Mouse (Mus musculus) kidney, postnatal 0 days (tissue): Measurements from ENCODE around the gene Klhdc3. TPM values are rescaled to one million over a fixed set of nuclear protein-coding genes. Genes with fewer than 3 reads are reported as not detected.

Experiments
- ATAC-seq: fragments of 200-750 bp; cut with Nextera tagmentation; replicated peaks from 2 replicates; pipeline ENCODE4 v1.8.0; 2017; ENCODE audit warnings: low read depth, moderate number of reproducible peaks, moderate TSS enrichment, moderate library complexity; ENCODE audit not compliant: low FRiP score
- DNase-seq: peaks from one replicate; pipeline ENCODE4 v3.0.0-alpha.2; 2016; ENCODE audit warnings: low spot score
- H3K27ac ChIP-seq: fragments of 300-500 bp; sonication (generic); 2 replicates; pipeline ENCODE4 v1.5.1; 2014; ENCODE audit warnings: mild to moderate bottlenecking
- H3K27me3 ChIP-seq: fragments of 300-500 bp; sonication (generic); 2 replicates; pipeline ENCODE4 v1.6.1; 2014; ENCODE audit warnings: low read length, mixed read lengths; ENCODE audit not compliant: insufficient read depth
- H3K36me3 ChIP-seq: fragments of 300-500 bp; sonication (generic); 2 replicates; pipeline ENCODE4 v1.6.1; 2014; ENCODE audit warnings: low read length, mixed read lengths; ENCODE audit not compliant: insufficient read depth
- H3K4me1 ChIP-seq: fragments of 300-500 bp; sonication (generic); replicated peaks from 2 replicates; pipeline ENCODE4 v1.6.1; 2014; ENCODE audit warnings: antibody characterized with exemption, low read length, mixed read lengths; ENCODE audit not compliant: insufficient read depth
- H3K4me2 ChIP-seq: fragments of 300-500 bp; sonication (generic); 2 replicates; pipeline ENCODE4 v1.6.1; 2014; ENCODE audit warnings: mild to moderate bottlenecking, low read length, moderate library complexity, mixed read lengths
- H3K4me3 ChIP-seq: fragments of 300-500 bp; sonication (generic); replicated peaks from 2 replicates; pipeline ENCODE4 v1.5.1; 2014; ENCODE audit warnings: low read depth, low read length
- H3K9ac ChIP-seq: fragments of 300-500 bp; sonication (generic); 2 replicates; pipeline ENCODE4 v1.6.1; 2014; ENCODE audit warnings: low read depth, low read length
- H3K9me3 ChIP-seq: fragments of 300-500 bp; sonication (generic); replicated peaks from 2 replicates; pipeline ENCODE4 v1.6.1; 2016; ENCODE audit warnings: low read length, inconsistent platforms, mixed read lengths
- CTCF ChIP-seq: IDR thresholded peaks from 2 replicates; pipeline ENCODE4 v1.5.1; 2016; ENCODE audit warnings: antibody characterized with exemption, low read depth, mild to moderate bottlenecking, moderate library complexity
- WGBS: fragments of 180-500 bp; shearing (Covaris S2); extraction: QIAGEN DNeasy Blood & Tissue Kit; methylation state at CpG from one replicate; pipeline ENCODE4 v1.1.7; 2014; 5-methylcytosine and 5-hydroxymethylcytosine counted together
- polyA plus RNA-seq: library from polyadenylated mRNA; unstranded; fragments of >200 nt; fragmentation: Nextera tagmentation; extraction: Ambion mirVana; gene quantifications from 2 replicates; pipeline ENCODE4 v1.2.1, GENCODE M21; 2015

Gene Klhdc3
- 104 and 114 TPM in 2 replicates for polyA plus RNA-seq

GRCm38 (mm10) chr17:46680760-46681373 is at the start of gene Klhdc3:
TSS of gene Klhdc3 (minus strand) at chr17:46680914.
- under 1% methylated on average over 49 of the region's 49 CpGs for WGBS
- peaks cover 43% of the 10 kb centered on the region for H3K36me3 ChIP-seq
- peak within 1 kb of the TSS; percentile 78 for H3K27ac ChIP-seq
- peak within 1 kb of the TSS; percentile 66 for H3K9ac ChIP-seq
- H3K27me3 ChIP-seq: no peaks in the 10 kb centered on the region
- H3K4me3 ChIP-seq: peak within 1 kb of the TSS; percentile 57
- H3K9me3 ChIP-seq: no peaks in the 10 kb centered on the region
- peaks cover 22% of the 10 kb centered on the region; the same call in 1 of the 2 replicates for H3K4me1 ChIP-seq
- peak; percentile 100 for DNase-seq
- peak; percentile 97 for ATAC-seq
- H3K4me2 ChIP-seq: peak within 1 kb of the TSS; percentile 73
- TF ChIP-seq CTCF: no peak

- H3K36me3 ChIP-seq: 0 out of 2 replicates have a peak, but pooled peaks cover 4% of the 10 kb centered on the region
- no peaks in the 10 kb centered on the region for H3K9me3 ChIP-seq
- peak within 1 kb of the TSS; percentile 46 for H3K4me2 ChIP-seq
- H3K27me3 ChIP-seq: no peaks in the 10 kb centered on the region
- DNase-seq (no peak), ATAC-seq (peak; percentile 82)
- H3K9ac ChIP-seq: peak within 1 kb of the TSS; percentile 31; the same call in 1 of the 2 replicates
- WGBS: 14% methylated on average over 24 of the region's 24 CpGs
- no peak within 1 kb of the TSS for H3K4me3 ChIP-seq
- TF ChIP-seq CTCF: no peak
- H3K4me1 ChIP-seq: no peaks in the 10 kb centered on the region
- peak within 1 kb of the TSS; percentile 34; the same call in 1 of the 2 replicates for H3K27ac ChIP-seq
These were observed 48.2 kb upstream of the Klhdc3 start, which contains the start of gene Gnmt for GRCm38 (mm10) chr17:46728904-46729318. TSS of gene Gnmt (minus strand) at chr17:46729168.

- Histone ChIP-seq H3K4me1 (no peaks in the 10 kb centered on the region), H3K9me3 (no peaks in the 10 kb centered on the region), H3K36me3 (peaks cover 8% of the 10 kb centered on the region; the same call in 1 of the 2 replicates), H3K9ac (peak overlapping the region; percentile 31; the same call in 1 of the 2 replicates), H3K4me2 (peak overlapping the region; percentile 46), H3K27me3 (no peaks in the 10 kb centered on the region), H3K27ac (peak overlapping the region; percentile 34; the same call in 1 of the 2 replicates), H3K4me3 (no peak overlapping the region)
- no peak for DNase-seq
- 52% methylated on average over 11 of the region's 11 CpGs for WGBS
- no peak for ATAC-seq
- no peak for TF ChIP-seq CTCF
These were observed 47.8 kb upstream of the Klhdc3 start for GRCm38 (mm10) chr17:46728496-46728895.

GRCm38 (mm10) chr17:46728021-46728420 is 47.3 kb upstream of the Klhdc3 start:
- WGBS: 47% methylated on average over 6 of the region's 6 CpGs
- H3K4me3 ChIP-seq: no peak overlapping the region
- H3K4me2 ChIP-seq: no peak overlapping the region
- H3K36me3 ChIP-seq: peaks cover 12% of the 10 kb centered on the region; the same call in 1 of the 2 replicates
- peak; percentile 50 for TF ChIP-seq CTCF
- no peaks in the 10 kb centered on the region for H3K4me1 ChIP-seq
- no peak overlapping the region for H3K27ac ChIP-seq
- DNase-seq: no peak
- no peaks in the 10 kb centered on the region for H3K9me3 ChIP-seq
- no peak overlapping the region for H3K9ac ChIP-seq
- no peak for ATAC-seq
- no peaks in the 10 kb centered on the region for H3K27me3 ChIP-seq

GRCm38 (mm10) chr17:46727271-46727670 is 46.6 kb upstream of the Klhdc3 start:
- H3K4me3 ChIP-seq: no peak overlapping the region
- no peak for ATAC-seq
- no peaks in the 10 kb centered on the region for H3K4me1 ChIP-seq
- no peaks in the 10 kb centered on the region for H3K27me3 ChIP-seq
- H3K36me3 ChIP-seq: peaks cover 15% of the 10 kb centered on the region; the same call in 1 of the 2 replicates
- no peaks in the 10 kb centered on the region for H3K9me3 ChIP-seq
- no peak overlapping the region for H3K9ac ChIP-seq
- 87% methylated on average over 11 of the region's 11 CpGs for WGBS
- DNase-seq: no peak
- no peak overlapping the region for H3K4me2 ChIP-seq
- no peak for TF ChIP-seq CTCF
- H3K27ac ChIP-seq: no peak overlapping the region

- ATAC-seq (no peak), DNase-seq (no peak)
- Histone ChIP-seq H3K4me2 (no peak overlapping the region), H3K4me3 (no peak overlapping the region), H3K4me1 (no peaks in the 10 kb centered on the region), H3K36me3 (peaks cover 23% of the 10 kb centered on the region; the same call in 1 of the 2 replicates), H3K27ac (no peak overlapping the region), H3K9me3 (no peaks in the 10 kb centered on the region), H3K9ac (no peak overlapping the region), H3K27me3 (no peaks in the 10 kb centered on the region)
- 92% methylated on average over 26 of the region's 26 CpGs for WGBS
- no peak for TF ChIP-seq CTCF
These were observed 45.3 kb upstream of the Klhdc3 start for GRCm38 (mm10) chr17:46725731-46726645.
